Mouse (Mus musculus) liver, postnatal 0 days (tissue): ENCODE data around the gene Wwox.

Experiments
- CTCF ChIP-seq: sonication (generic); IDR thresholded peaks from 2 replicates; pipeline ENCODE4 v1.5.1; 2016; ENCODE audit warnings: antibody characterized with exemption, low read depth
- EP300 ChIP-seq: IDR thresholded peaks from 2 replicates; pipeline ENCODE4 v1.6.1; 2016; ENCODE audit warnings: antibody characterized with exemption, low read depth, mild to moderate bottlenecking

- TF ChIP-seq CTCF (no peak), EP300 (no peak)
Measured at GRCm38 (mm10) chr8:114591296-114592280, 152.1 kb downstream of the Wwox start.
